Mouse (Mus musculus): ENCODE results near the gene Gnptab. TPM values are rescaled to one million over a fixed set of nuclear protein-coding genes. Genes with fewer than 3 reads are reported as not detected.

The Gnptab gene
- total RNA-seq, 2 experiments from 2014 or later = 58.3 to 117 TPM

GRCm38 (mm10) chr10:88374984-88375383, 3.9 kb upstream of the Gnptab start:
- no peak for ATAC-seq (replicated peaks; ENCODE audit: poor library complexity)

GRCm38 (mm10) chr10:88376770-88377169, 2.2 kb upstream of the Gnptab start:
- peak; percentile 55 for ATAC-seq (replicated peaks; ENCODE audit: poor library complexity)

GRCm38 (mm10) chr10:88377666-88378065, 1.3 kb upstream of the Gnptab start:
- no peak for ATAC-seq (replicated peaks; ENCODE audit: poor library complexity)

- ATAC-seq (replicated peaks; ENCODE audit: poor library complexity) = peak; percentile 49
These were observed 1.1 kb downstream of the Gnptab start for GRCm38 (mm10) chr10:88380002-88380401.

- no peak for ATAC-seq (replicated peaks; ENCODE audit: poor library complexity)
These were observed 1.6 kb downstream of the Gnptab start for GRCm38 (mm10) chr10:88380430-88381060.

- ATAC-seq (replicated peaks; ENCODE audit: poor library complexity) = no peak
These were observed 2.4 kb downstream of the Gnptab start for GRCm38 (mm10) chr10:88381286-88381685.

GRCm38 (mm10) chr10:88382009-88382408, 3.1 kb downstream of the Gnptab start:
- no peak for ATAC-seq (replicated peaks; ENCODE audit: poor library complexity)

GRCm38 (mm10) chr10:88383479-88383878, 4.5 kb downstream of the Gnptab start:
- ATAC-seq (replicated peaks; ENCODE audit: poor library complexity) = 0 out of 2 replicates have a peak, but pooled peaks have one; percentile 4

GRCm38 (mm10) chr10:88384081-88384480, 5.1 kb downstream of the Gnptab start:
- ATAC-seq (replicated peaks; ENCODE audit: poor library complexity) = no peak

GRCm38 (mm10) chr10:88385290-88385689, 6.4 kb downstream of the Gnptab start:
- ATAC-seq (replicated peaks; ENCODE audit: poor library complexity) = no peak

- peak; percentile 74 for ATAC-seq (replicated peaks; ENCODE audit: poor library complexity)
These were observed 6.8 kb downstream of the Gnptab start for GRCm38 (mm10) chr10:88385758-88386157.

GRCm38 (mm10) chr10:88386251-88386650, 7.3 kb downstream of the Gnptab start:
- no peak for ATAC-seq (replicated peaks; ENCODE audit: poor library complexity)

GRCm38 (mm10) chr10:88389576-88389975, 10.6 kb downstream of the Gnptab start:
- ATAC-seq (replicated peaks; ENCODE audit: poor library complexity) = peak; percentile 38

GRCm38 (mm10) chr10:88390096-88390790, 11.3 kb downstream of the Gnptab start:
- ATAC-seq (replicated peaks; ENCODE audit: poor library complexity) = peak; percentile 64

GRCm38 (mm10) chr10:88391495-88391894, 12.6 kb downstream of the Gnptab start:
- ATAC-seq (replicated peaks; ENCODE audit: poor library complexity) = no peak

GRCm38 (mm10) chr10:88392181-88392847, 13.4 kb downstream of the Gnptab start:
- no peak for ATAC-seq (replicated peaks; ENCODE audit: poor library complexity)

GRCm38 (mm10) chr10:88398668-88399243, 19.8 kb downstream of the Gnptab start:
- no peak for ATAC-seq (replicated peaks; ENCODE audit: poor library complexity)

- peak; percentile 73 for ATAC-seq (replicated peaks; ENCODE audit: poor library complexity)
These were observed 20.3 kb downstream of the Gnptab start for GRCm38 (mm10) chr10:88399271-88399670.

GRCm38 (mm10) chr10:88403021-88403420, 24.1 kb downstream of the Gnptab start:
- no peak for ATAC-seq (replicated peaks; ENCODE audit: poor library complexity)

GRCm38 (mm10) chr10:88404220-88404619, 25.3 kb downstream of the Gnptab start:
- 0 out of 2 replicates have a peak, but pooled peaks have one; percentile 15 for ATAC-seq (replicated peaks; ENCODE audit: poor library complexity)

- ATAC-seq (replicated peaks; ENCODE audit: poor library complexity) = no peak
These were observed 26.9 kb downstream of the Gnptab start for GRCm38 (mm10) chr10:88405812-88406211.

Measured in megakaryocyte progenitor cell, adult 5-6 weeks (primary cell).